Mouse (Mus musculus): ENCODE measurements around the gene Fstl4. TPM values are rescaled to one million over a fixed set of nuclear protein-coding genes. Genes with fewer than 3 reads are reported as not detected.
"Not testable (repeated sequence)": the region's sequence is repeated elsewhere in the genome, so short reads cannot be mapped to it uniquely, and the experiment has no call there.

The Fstl4 gene
- total and polyA plus RNA-seq, 2 experiments from 2014 or later: 7.4 to 8.1 TPM

DNA sequence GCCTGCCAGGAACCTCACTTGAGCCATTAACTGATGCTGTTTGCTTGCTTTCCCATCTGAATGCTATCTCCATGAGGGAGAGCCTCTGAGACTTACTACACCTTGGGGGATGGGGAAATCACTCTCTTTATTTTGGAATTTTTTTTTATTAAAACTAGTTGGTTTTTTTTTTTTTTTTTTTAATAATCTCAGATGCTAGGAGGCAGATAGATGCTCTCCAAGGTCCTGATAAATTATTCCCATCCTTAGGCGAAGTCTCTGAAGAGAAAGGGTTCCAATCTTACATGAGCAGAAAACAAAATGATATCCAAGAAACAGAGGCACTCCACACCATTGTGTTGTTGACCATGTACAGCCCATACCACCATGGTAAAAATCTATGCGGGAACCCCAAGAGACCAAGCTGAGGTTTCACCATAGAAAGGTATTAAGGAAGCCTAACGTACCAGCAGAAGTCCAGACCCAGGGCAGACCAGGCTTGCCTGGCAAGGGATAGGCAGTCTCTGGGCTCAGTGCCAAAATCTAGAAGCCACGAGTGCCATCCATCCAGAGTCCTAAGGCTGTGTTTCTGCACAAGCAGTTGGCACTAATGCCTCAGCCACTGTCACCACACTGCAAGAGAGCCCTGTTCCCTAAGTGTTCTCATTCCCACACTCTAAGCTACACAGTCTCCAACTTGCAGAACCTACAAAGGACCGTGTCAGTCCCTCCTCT lies 423.1 kb downstream of the Fstl4 start:
- TF ChIP-seq CTCF (IDR thresholded peaks at IDR 0.05; ENCODE audit: low read depth): no peak
- Histone ChIP-seq H3K4me2 (ENCODE audit: low read depth) (no peak overlapping the region), H3K27me3 (ENCODE audit: insufficient read depth, low read length) (no peaks in the 10 kb centered on the region), H3K27ac (ENCODE audit: low read depth, low read length) (no peak overlapping the region), H3K36me3 (ENCODE audit: insufficient read depth) (no peaks in the 10 kb centered on the region), H3K4me1 (ENCODE audit: insufficient read depth) (no peaks in the 10 kb centered on the region), H3K9ac (no peak overlapping the region), H3K9me3 (ENCODE audit: low read length) (no peaks in the 10 kb centered on the region), H3K4me3 (ENCODE audit: low read depth, low read length) (no peak overlapping the region)
- WGBS: 66% methylated on average over 5 of the region's 5 CpGs
- DNase-seq: no peak
- no peak; the same call in 1 of the 2 replicates for ATAC-seq

DNA sequence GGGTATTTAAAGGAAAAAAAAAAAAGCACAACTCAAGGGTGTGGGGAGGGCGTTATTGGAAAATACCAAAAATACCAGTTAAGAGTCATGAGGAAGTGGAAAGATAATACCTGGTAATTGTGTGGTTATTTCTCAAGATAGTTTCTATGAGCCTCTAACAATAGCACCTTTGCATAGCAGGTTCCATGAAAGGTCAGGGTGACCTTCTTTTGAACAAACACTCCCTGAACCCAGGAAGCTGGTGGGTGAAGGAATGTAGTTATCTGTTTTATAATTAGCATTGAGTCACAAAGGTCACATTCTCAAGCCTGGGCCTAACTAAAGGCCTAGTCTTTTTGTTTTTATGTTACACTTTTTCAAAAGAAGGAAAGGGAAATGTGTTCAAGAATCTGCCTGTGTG lies 432.1 kb downstream of the Fstl4 start:
- H3K27ac ChIP-seq (ENCODE audit: low read depth, low read length); DNase-seq; H3K36me3 ChIP-seq (ENCODE audit: insufficient read depth); H3K4me2 ChIP-seq (ENCODE audit: low read depth); H3K4me1 ChIP-seq (ENCODE audit: insufficient read depth); H3K9ac ChIP-seq; H3K9me3 ChIP-seq (ENCODE audit: low read length); H3K27me3 ChIP-seq (ENCODE audit: insufficient read depth, low read length); H3K4me3 ChIP-seq (ENCODE audit: low read depth, low read length); ATAC-seq: not testable (repeated sequence)
- WGBS: 85% methylated on average over 1 of the region's 1 CpGs

DNA sequence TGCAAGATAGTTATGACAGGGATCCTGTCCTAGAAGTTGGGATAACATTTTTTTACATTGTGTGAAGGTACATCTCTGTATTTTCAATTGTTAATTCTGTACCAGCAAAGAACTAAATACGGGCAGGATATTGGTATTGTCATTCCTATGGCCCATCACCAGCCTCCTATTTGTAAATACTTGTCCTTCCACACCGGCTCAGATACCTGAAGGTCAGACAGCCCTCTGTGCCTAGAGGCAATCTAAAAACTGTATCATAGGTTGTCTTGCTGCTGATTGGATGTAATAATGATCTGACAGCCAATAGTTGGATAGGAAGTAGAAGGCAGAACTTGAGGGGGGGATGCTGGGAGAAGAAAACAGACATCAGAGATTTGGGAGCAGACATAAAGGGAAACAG lies 432.7 kb downstream of the Fstl4 start:
- Histone ChIP-seq H3K4me2 (ENCODE audit: low read depth) (no peak overlapping the region), H3K9ac (no peak overlapping the region), H3K4me3 (ENCODE audit: low read depth, low read length) (no peak overlapping the region), H3K27me3 (ENCODE audit: insufficient read depth, low read length) (no peaks in the 10 kb centered on the region), H3K4me1 (ENCODE audit: insufficient read depth) (no peaks in the 10 kb centered on the region), H3K27ac (ENCODE audit: low read depth, low read length) (no peak overlapping the region), H3K9me3 (ENCODE audit: low read length) (no peaks in the 10 kb centered on the region), H3K36me3 (ENCODE audit: insufficient read depth) (no peaks in the 10 kb centered on the region)
- no peak for ATAC-seq
- no peak for TF ChIP-seq CTCF (IDR thresholded peaks at IDR 0.05; ENCODE audit: low read depth)
- DNase-seq: no peak
- 91% methylated on average over 2 of the region's 2 CpGs for WGBS

DNA sequence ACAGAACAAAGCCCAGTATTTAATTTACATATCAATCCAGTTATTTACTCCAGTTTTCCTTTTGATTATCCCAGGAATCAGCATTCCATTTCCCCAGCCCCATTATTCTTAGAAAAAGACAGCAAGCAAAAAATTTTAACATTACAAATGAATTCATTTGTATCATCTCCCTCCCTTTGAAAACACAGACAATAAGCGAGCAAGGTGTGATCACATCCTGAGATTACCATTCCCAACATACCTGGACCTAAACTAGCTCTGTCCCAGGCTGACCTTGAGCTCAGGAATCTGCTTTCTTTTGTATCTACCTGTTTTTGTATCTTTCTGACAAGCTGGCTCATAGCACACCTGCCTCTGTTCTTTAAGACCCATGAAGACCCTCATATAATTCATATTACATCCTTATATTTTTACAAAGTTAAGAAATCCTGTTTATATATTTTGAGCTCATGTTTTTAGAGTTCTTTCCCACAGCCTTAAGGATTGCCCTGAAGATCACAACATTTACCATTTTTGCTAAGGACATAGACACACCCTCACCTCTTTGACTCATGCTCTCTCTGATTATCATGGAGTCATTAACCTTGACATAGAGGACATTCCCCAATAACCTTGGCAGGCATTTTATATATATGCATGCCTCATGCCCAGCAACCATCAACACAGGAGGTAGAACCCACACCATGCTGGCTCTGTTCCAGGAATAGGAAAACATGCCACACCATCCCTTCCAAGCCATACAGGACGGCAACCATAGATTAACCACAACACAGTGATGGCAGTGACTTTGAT lies 438.2 kb downstream of the Fstl4 start:
- Histone ChIP-seq H3K9me3 (ENCODE audit: low read length) (0 out of 2 replicates have a peak, but pooled peaks cover 3% of the 10 kb centered on the region), H3K27ac (ENCODE audit: low read depth, low read length) (no peak overlapping the region), H3K4me2 (ENCODE audit: low read depth) (no peak overlapping the region), H3K36me3 (ENCODE audit: insufficient read depth) (no peaks in the 10 kb centered on the region), H3K27me3 (ENCODE audit: insufficient read depth, low read length) (no peaks in the 10 kb centered on the region), H3K4me3 (ENCODE audit: low read depth, low read length) (no peak overlapping the region), H3K9ac (no peak overlapping the region), H3K4me1 (ENCODE audit: insufficient read depth) (no peaks in the 10 kb centered on the region)
- WGBS: 90% methylated on average over 2 of the region's 2 CpGs
- TF ChIP-seq CTCF (IDR thresholded peaks at IDR 0.05; ENCODE audit: low read depth): no peak
- DNase-seq: no peak
- no peak for ATAC-seq

DNA sequence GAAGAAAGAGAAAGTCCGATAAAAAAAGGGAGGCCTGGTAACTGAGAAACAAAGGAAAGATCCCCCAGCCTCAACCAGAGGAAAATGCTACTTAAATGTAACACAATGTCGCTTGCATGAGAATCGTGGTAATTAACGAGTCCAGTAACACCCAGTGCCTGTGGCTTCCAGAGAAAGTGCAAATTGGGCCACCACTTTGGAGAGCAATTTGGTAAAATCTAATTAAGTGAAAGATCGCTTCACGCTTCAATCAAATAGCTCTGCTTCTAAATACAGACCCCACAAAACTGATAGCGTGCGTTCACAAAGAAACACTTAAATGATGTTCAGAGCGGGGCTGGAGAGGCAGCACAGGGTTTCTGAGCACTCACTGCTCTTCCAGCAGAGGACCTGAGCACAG lies 446.4 kb downstream of the Fstl4 start:
- WGBS: 18% methylated on average over 9 of the region's 9 CpGs
- H3K36me3 ChIP-seq (ENCODE audit: insufficient read depth): no peaks in the 10 kb centered on the region
- DNase-seq (no peak), ATAC-seq (no peak)
- no peak overlapping the region for H3K4me3 ChIP-seq (ENCODE audit: low read depth, low read length)
- TF ChIP-seq CTCF (IDR thresholded peaks at IDR 0.05; ENCODE audit: low read depth): no peak
- no peaks in the 10 kb centered on the region for H3K27me3 ChIP-seq (ENCODE audit: insufficient read depth, low read length)
- H3K9me3 ChIP-seq (ENCODE audit: low read length): no peaks in the 10 kb centered on the region
- H3K27ac ChIP-seq (ENCODE audit: low read depth, low read length): no peak overlapping the region
- no peak overlapping the region for H3K9ac ChIP-seq
- H3K4me1 ChIP-seq (ENCODE audit: insufficient read depth): no peaks in the 10 kb centered on the region
- no peak overlapping the region for H3K4me2 ChIP-seq (ENCODE audit: low read depth)

DNA sequence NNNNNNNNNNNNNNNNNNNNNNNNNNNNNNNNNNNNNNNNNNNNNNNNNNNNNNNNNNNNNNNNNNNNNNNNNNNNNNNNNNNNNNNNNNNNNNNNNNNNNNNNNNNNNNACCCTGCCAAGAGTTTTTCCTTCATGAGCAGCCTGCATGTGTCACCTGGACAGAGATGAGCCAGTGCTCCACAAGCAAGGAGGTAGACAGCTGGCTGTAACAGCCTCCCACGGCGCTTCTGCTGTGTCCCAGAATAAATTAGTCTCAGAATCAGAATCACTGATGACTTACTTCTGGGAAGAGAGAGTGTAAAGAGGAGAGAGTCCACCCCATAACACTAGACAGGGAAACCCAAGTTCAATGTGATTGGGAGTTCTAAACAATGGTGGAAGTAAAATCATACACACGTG lies 464.6 kb downstream of the Fstl4 start:
- Histone ChIP-seq H3K4me2 (ENCODE audit: low read depth) (no peak overlapping the region), H3K4me1 (ENCODE audit: insufficient read depth) (no peaks in the 10 kb centered on the region), H3K36me3 (ENCODE audit: insufficient read depth) (no peaks in the 10 kb centered on the region), H3K9ac (no peak overlapping the region), H3K4me3 (ENCODE audit: low read depth, low read length) (no peak overlapping the region), H3K27me3 (ENCODE audit: insufficient read depth, low read length) (no peaks in the 10 kb centered on the region), H3K9me3 (ENCODE audit: low read length) (no peaks in the 10 kb centered on the region), H3K27ac (ENCODE audit: low read depth, low read length) (no peak overlapping the region)
- TF ChIP-seq CTCF (IDR thresholded peaks at IDR 0.05; ENCODE audit: low read depth): no peak
- 81% methylated on average over 3 of the region's 3 CpGs for WGBS
- no peak for DNase-seq
- ATAC-seq: no peak

DNA sequence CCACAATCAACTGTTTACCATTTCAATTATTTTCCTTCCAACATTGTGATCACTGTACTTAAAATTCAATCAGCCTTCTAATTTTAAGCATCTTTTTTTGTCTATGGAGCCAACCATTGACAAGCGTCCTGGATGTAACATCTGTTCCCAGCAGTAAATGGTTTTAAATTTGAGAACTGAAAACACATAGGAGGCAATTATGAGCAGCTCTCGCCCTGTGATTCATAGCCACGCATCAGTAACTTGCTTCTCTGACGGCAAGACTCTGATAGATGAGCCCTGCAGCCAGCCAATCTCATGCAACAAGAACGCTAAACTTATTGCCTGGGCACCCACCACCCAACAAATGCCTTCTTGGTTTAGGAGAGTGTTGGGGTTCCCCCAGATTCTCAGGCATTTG lies 467.4 kb downstream of the Fstl4 start:
- Histone ChIP-seq H3K4me1 (ENCODE audit: insufficient read depth) (no peaks in the 10 kb centered on the region), H3K4me2 (ENCODE audit: low read depth) (no peak overlapping the region), H3K36me3 (ENCODE audit: insufficient read depth) (no peaks in the 10 kb centered on the region), H3K4me3 (ENCODE audit: low read depth, low read length) (no peak overlapping the region), H3K9me3 (ENCODE audit: low read length) (no peaks in the 10 kb centered on the region), H3K9ac (no peak overlapping the region), H3K27me3 (ENCODE audit: insufficient read depth, low read length) (no peaks in the 10 kb centered on the region), H3K27ac (ENCODE audit: low read depth, low read length) (no peak overlapping the region)
- no peak for DNase-seq
- no peak for TF ChIP-seq CTCF (IDR thresholded peaks at IDR 0.05; ENCODE audit: low read depth)
- peak; percentile 43 for ATAC-seq
- 46% methylated on average over 5 of the region's 5 CpGs for WGBS
